Mouse (Mus musculus) cerebellum, postnatal 36 days (tissue): ENCODE data around the gene Rex1bd.

Source experiments
- DNase-seq, 2 experiments: peaks; one replicate each; pipeline ENCODE4 v3.0.0; 2021 to 2022; ENCODE audit warnings: mixed read lengths in 2 of 2

Rex1bd gene

DNA sequence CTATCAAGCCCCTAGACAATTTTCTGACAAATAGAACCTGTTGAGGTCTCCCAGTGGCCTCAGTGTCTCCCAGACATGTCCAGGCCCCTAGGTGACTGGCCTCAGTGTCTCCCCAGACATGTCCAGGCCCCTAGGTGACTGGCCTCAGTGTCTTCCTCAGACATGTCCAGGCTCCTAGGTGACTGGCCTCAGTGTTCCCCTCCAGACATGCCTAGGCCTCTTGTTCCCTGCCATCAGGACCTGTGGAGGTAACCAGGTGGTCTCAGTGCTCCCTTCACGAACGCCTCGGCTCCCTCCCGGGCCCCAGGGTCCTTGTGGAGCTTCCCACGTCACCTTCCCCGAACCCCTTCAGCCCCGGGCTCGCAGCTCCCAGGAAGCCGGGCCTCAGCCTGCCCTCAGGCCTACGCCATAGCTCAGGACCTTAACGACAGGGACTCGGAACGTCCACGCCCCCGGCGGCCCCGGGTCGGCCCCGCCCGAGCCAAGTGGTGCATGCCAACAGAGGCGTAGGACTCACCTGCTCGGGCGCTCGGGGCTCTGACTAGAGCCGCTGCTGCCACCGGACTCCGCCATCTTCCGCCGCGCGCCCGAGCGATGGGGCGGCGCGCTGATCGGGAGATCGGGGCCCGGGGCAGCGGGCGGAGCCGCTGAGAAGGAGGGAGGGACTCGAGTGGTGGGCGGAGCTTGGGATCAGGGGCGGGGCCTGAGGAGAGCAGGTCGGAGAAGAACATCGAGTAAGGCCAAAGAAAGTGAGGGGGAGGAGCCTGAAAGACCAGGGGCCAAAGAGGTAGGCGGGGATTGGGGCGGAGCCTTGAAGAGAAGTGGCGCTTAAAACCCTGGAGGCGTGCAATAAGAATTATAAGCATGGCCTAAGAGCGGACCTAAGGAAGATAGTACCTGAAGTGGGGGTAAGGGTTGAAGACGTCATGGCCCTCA is 30.0 kb downstream of the Rex1bd start, which contains the start of gene Klhl26:
Gene Klhl26 (minus strand): TSS at position 636 of the 936 bp plus-strand sequence.
- DNase-seq: peak; percentile 95

DNA sequence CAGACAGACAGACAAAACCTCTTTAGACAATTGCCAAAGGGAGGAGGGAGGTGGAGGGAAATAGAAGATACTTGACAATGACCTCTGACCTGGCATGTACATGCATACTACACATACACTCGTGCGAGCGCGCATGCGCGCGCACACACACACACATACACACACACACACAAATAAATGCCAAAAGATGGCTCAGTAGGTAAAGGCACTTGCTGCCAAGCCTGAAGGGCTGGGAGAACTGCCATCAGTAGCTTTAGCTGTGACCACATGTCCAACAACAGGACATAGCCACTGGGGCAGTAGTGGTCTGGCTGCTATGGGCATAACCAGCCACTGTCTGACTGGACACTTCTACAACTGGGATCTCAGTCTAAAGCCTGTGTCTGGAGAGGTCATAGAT is 34.7 kb downstream of the Rex1bd start:
- peak; percentile 65 to 67 for DNase-seq

DNA sequence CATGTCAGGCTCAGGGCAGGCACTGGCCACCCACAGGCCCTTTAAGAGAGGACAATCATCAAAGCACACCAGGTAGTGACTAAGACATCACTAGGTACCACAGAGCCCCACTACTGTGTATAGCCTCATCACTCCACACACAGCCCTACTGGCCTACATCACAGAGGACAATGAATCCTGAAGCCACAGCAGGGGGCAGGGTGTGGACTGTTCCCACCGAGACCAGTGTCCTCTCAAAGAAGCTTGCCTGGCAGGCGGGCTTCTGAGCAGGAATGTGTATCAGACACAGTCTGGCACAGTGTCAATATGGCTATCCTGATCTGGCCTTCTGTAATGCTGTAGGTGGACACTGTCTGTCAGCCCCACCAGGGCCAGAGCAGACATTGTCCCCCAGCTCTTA is 36.6 kb downstream of the Rex1bd start:
- DNase-seq: no peak

DNA sequence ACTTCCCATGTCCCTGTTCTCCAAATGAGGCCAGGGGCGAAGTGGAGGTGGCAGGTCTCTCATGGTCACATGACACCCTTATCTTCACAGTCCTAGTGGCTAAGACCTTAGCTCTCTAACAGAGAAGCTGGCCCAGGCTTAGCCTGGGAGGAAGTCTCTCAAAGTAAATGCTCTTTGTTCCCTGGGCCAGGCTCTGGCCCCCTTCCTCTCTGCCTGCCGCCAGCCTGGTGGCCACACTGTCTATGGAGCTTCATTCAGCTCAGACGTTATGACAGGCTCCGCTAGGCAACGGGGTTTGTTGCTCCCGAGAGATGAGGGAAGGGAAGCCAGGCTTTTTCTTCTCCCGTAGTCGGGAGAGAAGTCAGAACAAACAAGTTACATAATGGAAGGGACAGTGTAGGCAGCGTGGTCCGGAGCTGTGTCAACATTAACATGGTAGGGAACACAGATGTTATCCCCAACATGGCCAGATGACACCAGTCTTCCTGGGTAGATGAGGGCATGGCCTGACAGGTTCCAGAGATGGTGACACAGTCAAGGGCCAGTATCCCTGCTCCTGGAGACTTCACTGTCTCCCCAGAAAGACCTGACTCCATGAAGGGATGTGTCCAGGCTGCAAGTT is 37.1 kb downstream of the Rex1bd start:
- no peak for DNase-seq

DNA sequence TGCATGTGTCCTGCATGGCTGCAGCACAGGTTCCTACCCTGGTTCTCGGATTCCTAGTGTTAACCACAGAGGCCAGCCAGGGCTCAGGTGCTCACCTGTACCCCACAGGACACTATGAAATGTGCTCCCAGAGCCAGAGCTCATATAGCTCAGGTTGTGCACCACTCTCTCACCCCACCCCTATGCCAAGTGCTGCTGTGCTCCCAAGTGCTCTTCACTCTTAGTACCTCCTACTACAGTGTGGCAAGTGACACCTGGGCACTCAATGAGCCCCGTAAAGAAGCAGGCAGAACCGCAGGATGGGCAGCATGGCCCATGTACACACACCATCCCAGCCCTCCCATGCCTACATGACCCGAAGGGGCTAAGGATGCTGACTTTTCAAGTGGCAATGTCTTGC is 37.8 kb downstream of the Rex1bd start:
- no peak for DNase-seq

DNA sequence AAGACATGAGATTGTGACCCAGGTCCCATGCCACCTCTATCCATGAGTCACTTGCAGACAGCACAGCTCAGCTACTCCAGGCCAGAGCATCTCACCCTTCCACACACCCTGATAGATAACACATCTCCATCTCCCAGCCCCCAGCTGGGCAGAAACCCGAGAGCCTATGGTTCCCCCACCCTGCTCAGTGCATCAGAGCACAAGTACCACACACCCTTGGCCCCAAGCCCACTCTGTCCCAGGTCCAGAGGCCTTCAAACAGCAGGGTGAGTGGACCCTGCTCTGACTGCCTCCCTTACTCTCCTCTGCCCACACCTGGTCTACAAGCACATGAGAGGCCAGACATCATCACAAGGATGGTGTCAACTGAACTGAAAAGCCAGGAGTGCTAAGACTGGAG is 38.6 kb downstream of the Rex1bd start:
- DNase-seq: no peak

DNA sequence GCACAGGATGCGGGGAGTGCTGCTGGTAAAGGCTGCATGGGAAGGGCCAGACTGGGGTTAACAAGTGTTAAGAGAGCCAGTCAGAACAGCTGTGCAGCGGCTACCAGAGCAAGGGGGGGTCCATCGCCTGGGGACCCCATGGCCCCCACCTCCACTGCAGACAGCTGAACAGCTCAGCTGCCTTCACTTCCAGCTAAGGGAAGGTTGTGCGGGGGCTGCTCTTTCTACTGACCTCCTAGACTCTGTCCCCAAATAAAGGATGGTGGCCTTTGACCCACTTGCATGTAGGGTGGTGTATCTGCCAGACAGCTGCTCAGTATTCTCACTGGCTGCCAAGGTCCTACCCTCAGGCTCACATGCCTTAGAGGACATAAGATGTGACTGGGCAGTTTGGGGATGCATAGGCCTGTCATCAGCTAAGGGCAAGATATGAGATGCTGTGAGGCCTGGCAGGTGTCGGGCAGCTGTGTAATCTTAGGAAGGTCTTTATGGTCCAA is 39.3 kb downstream of the Rex1bd start:
- no peak for DNase-seq

DNA sequence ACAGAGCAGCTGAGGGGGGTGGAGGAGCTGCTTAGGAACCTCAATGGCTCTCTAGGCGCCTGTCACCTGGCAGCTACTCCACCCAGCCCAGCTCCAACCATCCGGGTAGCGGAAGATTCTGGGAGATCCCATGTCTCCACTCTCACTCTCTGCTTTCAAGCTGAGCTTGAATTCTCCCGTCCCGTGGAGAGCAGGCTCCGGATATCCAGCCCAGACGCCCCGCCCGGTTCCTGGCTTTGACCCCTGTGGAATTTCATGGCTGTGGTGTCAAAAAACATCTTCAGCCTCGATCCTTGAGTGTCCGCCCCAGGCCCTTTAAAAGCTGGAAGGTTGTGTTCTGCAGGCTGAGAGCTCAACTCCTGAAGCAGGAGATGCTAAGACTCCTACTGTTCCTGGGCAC is 39.8 kb downstream of the Rex1bd start:
- DNase-seq: no peak

DNA sequence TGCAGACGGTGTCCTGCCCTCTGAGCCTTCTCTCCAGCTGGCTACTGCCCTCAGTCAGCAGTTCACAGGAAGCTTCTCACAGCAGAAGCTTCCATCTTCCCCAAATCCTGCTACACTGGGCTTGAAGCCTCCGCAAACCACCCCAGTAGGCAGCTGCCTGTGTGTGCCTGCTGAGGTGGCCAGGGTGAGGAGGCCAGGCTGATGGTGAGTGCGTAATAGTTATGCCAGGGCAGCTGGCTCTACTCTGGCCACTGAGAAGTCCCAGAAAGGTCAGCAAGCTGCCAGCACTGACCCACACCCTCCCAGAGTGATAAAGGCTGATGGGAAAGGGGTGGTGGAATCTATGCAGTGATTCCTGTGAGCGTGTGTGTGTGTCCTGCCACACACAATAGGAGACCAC is 40.2 kb downstream of the Rex1bd start:
- no peak for DNase-seq

DNA sequence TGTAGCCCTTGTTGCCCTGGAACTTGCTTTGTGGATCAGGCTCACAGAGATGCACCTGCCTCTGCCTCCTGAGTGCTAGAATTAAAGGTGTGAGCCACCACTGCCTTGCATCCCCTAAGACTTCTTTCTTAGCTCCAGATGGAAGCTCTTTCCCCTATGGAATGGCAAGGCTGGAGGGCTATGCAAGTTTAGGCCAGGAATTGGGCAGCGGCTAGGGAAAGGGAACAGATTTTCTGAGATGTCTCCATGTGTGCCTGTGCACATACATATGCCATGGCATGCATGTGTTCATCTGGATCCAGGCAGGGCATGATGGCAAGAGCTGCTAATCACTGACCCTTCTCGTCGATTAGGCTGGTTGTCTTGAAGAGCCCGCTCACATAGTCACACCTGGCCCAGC is 40.9 kb downstream of the Rex1bd start:
- no peak for DNase-seq

DNA sequence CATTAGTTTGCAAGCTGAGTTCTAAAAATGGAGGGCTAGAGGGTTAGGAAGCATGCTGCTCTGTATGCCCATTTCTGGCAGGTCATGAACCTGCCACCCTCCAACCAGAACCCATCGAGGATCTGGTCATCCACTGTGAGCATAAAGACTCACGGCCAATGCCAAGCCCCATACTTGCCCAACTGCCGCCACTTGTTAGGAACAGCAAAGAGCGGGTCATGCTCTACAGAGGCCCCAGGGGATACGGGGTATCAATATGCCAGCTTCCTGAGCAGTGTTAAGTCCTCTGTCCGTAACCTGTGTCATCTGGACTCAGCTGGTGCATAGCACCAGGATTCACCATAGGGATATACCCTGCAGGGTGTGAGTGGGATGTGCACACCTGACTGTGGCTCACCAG is 42.4 kb downstream of the Rex1bd start:
- DNase-seq: no peak

DNA sequence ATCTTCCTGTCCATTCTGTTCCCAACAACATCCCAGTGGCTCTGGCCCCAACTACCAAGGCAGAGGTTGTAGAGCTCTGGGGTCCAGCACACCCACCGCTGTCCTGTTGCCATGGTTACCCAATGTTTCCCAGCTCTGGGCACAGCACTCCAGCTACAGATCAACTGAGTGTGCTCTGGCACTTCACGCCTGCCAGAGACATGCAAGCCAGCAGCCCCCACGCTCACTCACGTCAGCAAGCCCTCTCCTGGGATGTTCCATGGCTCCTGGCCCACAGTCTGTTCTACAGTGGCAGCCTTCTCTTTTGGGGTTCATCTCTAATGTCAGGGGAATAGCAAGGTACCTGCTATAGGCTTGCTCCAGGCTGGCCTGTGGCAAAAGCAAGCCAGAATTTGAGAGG is 43.2 kb downstream of the Rex1bd start:
- no peak for DNase-seq

DNA sequence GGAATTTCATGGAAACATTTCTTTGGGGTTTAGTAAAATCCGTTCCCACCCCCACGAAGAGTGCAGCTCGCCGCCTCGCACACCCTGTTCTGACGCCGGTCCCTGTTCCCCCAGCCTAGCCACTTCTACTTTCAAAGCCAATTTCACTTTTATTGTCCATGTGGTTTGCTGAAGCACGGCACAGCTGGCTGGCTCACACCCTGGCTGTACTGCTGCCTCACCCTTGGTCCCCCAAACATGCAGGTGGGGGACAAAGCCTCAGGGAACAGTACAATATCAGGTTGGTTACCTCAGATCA is 44.1 kb downstream of the Rex1bd start:
- DNase-seq: no peak

DNA sequence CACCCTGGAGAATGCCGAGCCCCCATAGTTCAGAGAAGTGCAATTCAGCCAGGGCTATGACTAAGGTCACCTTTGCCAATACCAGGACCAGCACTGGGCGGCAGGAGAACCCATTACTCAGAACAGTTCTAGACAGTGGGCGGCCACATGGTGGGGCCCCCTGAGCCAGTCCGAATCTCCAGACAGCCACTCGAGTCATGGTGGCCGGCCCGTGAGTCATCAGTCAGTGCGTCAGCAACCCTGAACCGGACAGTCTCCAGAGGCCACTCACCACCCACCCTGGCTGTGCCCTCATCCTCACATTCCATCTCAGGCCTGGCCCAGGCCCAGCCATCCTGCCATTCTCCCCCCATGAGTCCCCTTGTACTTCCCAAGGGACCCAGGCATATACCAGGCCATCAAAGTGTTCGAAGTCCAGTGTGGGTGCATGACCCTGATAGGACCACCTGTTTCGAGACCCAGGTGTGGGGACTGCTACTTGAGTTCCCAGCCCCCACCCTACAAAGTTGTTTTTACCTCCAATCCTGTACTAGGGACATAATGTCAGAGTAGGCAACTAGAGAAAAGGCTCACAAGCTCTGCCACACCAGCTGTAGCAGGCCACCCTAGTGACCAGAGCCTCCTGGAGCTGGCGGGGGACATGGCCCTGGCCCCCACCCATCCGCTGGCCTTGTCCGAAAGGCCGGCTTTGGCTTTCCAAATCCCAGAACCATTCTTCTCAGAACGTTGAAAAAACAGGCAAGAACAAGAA is 44.6 kb downstream of the Rex1bd start:
- no peak for DNase-seq

DNA sequence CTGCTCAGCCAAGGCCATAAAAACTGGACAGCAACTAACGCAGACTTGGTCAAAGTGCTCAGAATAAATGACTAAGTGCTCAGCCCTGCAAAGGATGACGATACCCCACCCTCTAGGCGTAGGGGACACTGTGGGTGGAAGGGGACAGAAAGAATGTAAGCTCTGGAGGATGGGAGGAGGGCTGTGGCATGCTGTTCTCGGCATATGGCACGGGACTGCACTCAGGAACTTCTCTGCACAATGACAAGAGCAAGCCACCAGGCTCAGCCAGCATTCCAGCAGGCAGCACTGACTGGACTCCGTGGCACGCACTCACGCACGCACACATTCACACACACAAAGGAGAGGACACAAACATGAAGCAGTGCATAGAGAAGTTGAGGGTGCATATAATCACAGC is 45.9 kb downstream of the Rex1bd start:
- DNase-seq: peak; percentile 55 to 63

DNA sequence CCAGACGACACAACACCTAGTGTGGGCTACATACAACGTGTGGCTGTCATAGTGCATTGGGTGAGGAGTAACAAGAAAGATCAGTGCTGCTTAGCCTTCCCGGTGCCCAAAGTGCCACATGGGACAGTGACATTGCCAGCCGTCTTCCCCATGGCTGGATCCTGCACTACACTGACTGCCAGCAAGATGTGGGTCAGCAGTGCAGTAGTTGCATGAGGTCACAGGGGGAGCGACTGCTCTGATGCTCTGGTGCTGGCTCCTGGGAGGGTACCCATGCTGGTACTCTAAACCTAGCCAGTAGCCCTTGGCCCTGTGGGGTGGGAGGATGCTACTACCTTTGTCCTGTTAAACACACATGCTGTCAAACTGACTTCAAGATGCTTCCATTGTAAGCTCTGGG is 46.4 kb downstream of the Rex1bd start:
- DNase-seq: no peak

DNA sequence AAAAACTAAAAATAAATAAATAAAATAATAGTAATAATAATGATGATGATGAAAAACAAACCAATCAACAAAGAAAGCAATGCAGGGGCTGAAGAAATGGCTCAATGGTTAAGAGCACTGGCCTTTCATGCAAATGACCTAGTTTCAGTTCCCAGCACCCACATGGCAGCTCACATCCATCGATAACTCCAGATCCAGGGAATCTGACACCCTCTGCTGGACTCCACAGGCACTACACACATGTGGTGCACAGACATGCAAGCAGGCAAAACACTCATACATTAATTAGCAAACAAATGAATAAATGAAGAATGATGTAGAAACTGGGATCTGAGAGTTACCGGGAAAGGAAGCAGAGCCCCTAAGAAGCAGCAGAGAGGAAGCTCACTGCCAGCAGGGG is 46.9 kb downstream of the Rex1bd start:
- DNase-seq: no peak

DNA sequence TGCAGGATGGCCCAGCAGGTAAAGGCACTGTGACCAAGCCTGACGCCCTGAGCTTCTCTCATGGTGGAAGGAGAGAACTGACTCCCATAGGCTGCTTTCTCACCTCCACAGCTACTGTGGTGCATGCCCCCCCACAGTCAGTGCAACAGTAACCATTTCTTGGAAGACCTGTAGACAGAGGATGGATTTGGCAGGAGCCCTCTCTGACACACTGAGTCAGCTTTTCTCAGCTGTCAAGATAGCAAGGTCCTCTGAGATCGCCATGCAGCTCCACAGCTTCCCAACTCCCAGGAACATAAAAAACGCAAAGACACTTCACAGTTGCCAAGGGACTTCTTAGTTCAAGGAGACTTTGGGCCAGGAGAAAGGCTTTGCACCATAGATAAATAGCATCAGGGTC is 48.1 kb downstream of the Rex1bd start:
- no peak for DNase-seq

DNA sequence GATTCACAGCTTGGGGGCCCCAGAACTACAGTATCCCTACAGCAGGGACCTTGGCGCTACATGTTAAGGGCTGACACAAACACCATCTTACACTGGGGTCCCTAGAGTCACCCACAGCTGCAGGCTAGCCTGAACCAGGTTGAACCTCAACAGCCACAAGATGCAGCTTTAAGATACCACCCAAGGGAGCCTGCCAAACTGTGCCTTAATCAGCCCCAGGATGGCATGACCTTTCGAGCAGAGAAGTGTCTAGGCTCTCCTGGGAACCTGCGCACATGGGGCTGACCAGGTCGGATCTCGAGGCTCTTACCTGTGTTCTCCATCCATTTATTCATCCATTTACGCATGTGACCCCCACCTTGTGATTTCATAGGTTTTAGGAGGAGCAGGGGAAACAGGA is 48.7 kb downstream of the Rex1bd start:
- no peak for DNase-seq

DNA sequence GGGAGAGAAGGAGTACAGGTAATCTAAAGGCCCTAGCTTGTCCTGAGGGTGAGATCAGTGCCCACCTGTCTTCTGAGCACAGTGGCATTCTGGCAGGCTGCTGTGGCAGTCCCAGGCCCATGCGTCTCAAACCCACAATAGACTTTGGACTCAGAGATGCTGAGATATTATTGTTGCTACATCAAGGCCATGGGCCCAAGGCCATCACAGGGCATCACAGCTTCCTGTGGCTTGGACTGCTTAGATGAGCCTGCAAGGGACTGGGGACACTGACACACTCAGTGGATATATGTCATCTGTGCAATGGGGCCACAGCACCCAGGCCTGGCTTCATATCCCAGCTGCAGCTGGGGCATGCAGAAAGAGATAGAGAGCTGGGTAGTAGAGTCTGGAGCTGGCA is 49.6 kb downstream of the Rex1bd start:
- no peak for DNase-seq
